Mouse (Mus musculus) neural tube, embryonic 14.5 days (tissue): ENCODE measurements around the gene Sobp. TPM values are rescaled to one million over a fixed set of nuclear protein-coding genes. Genes with fewer than 3 reads are reported as not detected.

Experiments
- ATAC-seq: fragments of 200-750 bp; cut with Nextera tagmentation; 2 replicates; pipeline ENCODE4 v1.8.0; 2017; ENCODE audit warnings: low read depth, mild to moderate bottlenecking, moderate TSS enrichment, moderate library complexity
- H3K27ac ChIP-seq: fragments of 300-500 bp; sonication (generic); 2 replicates; pipeline ENCODE4 v1.5.1; 2014; ENCODE audit warnings: low read depth, mild to moderate bottlenecking, control low read depth, low read length, moderate library complexity, mixed read lengths
- H3K27me3 ChIP-seq: fragments of 300-500 bp; sonication (generic); 2 replicates; pipeline ENCODE4 v1.6.1; 2014; ENCODE audit warnings: low read length; ENCODE audit not compliant: control insufficient read depth, insufficient read depth
- H3K36me3 ChIP-seq: fragments of 300-500 bp; sonication (generic); 2 replicates; pipeline ENCODE4 v1.6.1; 2014; ENCODE audit warnings: low read length, mixed read lengths; ENCODE audit not compliant: control insufficient read depth, insufficient read depth
- H3K4me1 ChIP-seq: fragments of 300-500 bp; sonication (generic); 2 replicates; pipeline ENCODE4 v1.6.1; 2014; ENCODE audit warnings: low read length; ENCODE audit not compliant: control insufficient read depth, insufficient read depth
- H3K4me2 ChIP-seq: fragments of 300-500 bp; sonication (generic); 2 replicates; pipeline ENCODE4 v1.6.1; 2014; ENCODE audit warnings: mild to moderate bottlenecking, low read depth, low read length, control low read depth
- H3K4me3 ChIP-seq: fragments of 300-500 bp; sonication (generic); 2 replicates; pipeline ENCODE4 v1.5.1; 2014; ENCODE audit warnings: low read depth, low read length, control low read depth, mixed read lengths
- H3K9ac ChIP-seq: fragments of 300-500 bp; sonication (generic); replicated peaks from 2 replicates; pipeline ENCODE4 v1.6.1; 2014; ENCODE audit warnings: low read depth, mild to moderate bottlenecking, control low read depth, low read length, mixed read lengths
- H3K9me3 ChIP-seq: fragments of 300-500 bp; sonication (generic); 2 replicates; pipeline ENCODE4 v1.6.1; 2016; ENCODE audit warnings: low read length; ENCODE audit not compliant: control insufficient read depth
- WGBS: fragments of 180-500 bp; shearing (Covaris S2); extraction: QIAGEN DNeasy Blood & Tissue Kit; methylation state at CpG from one replicate; pipeline ENCODE4 v1.1.7; 2014; 5-methylcytosine and 5-hydroxymethylcytosine counted together
- polyA plus RNA-seq: library from polyadenylated mRNA; unstranded; fragments of >200 nt; fragmentation: Nextera tagmentation; extraction: Ambion mirVana; gene quantifications from 2 replicates; pipeline ENCODE4 v1.2.1, GENCODE M21; 2014

The Sobp gene
- polyA plus RNA-seq, result 12.3 and 17.0 TPM in 2 replicates

GRCm38 (mm10) chr10:43174326-43175155, at the start of gene Sobp, which contains the start of gene 9030612E09Rik:
Gene Sobp (minus strand): TSS chr10:43174530.
Gene 9030612E09Rik (plus strand): TSS chr10:43174704.
- no peaks in the 10 kb centered on the region for H3K27me3 ChIP-seq
- H3K9ac ChIP-seq, result peak within 1 kb of the TSS; percentile 83
- peak within 1 kb of the TSS; percentile 84 for H3K4me3 ChIP-seq
- peak; percentile 90 for ATAC-seq
- peak within 1 kb of the TSS; percentile 96 for H3K27ac ChIP-seq
- peaks cover 22% of the 10 kb centered on the region for H3K4me1 ChIP-seq
- peak within 1 kb of the TSS; percentile 96 for H3K4me2 ChIP-seq
- WGBS, result under 1% methylated on average over 60 of the region's 91 CpGs
- H3K9me3 ChIP-seq, result no peaks in the 10 kb centered on the region
- H3K36me3 ChIP-seq, result no peaks in the 10 kb centered on the region

- Histone ChIP-seq H3K4me2 (no peak overlapping the region), H3K36me3 (no peaks in the 10 kb centered on the region), H3K4me1 (peaks cover 8% of the 10 kb centered on the region; the same call in 1 of the 2 replicates), H3K4me3 (no peak overlapping the region), H3K27me3 (no peaks in the 10 kb centered on the region), H3K9ac (no peak overlapping the region), H3K9me3 (no peaks in the 10 kb centered on the region), H3K27ac (no peak overlapping the region)
- no peak for ATAC-seq
- 95% methylated on average over 2 of the region's 2 CpGs for WGBS
Measured at GRCm38 (mm10) chr10:43223391-43223790, 49.1 kb upstream of the Sobp start.

- Histone ChIP-seq H3K4me2 (peak overlapping the region; percentile 84), H3K27ac (peak overlapping the region; percentile 94), H3K27me3 (no peaks in the 10 kb centered on the region), H3K4me3 (peak overlapping the region; percentile 91), H3K36me3 (no peaks in the 10 kb centered on the region), H3K4me1 (peaks cover 8% of the 10 kb centered on the region; the same call in 1 of the 2 replicates), H3K9ac (peak overlapping the region; percentile 92), H3K9me3 (no peaks in the 10 kb centered on the region)
- under 1% methylated on average over 25 of the region's 25 CpGs for WGBS
- peak; percentile 69 for ATAC-seq
Measured at GRCm38 (mm10) chr10:43221659-43222058, 47.3 kb upstream of the Sobp start.

- no peaks in the 10 kb centered on the region for H3K9me3 ChIP-seq
- peak within 1 kb of the TSS; percentile 84 for H3K4me2 ChIP-seq
- H3K4me3 ChIP-seq, result peak within 1 kb of the TSS; percentile 91
- WGBS, result under 1% methylated on average over 50 of the region's 50 CpGs
- peak; percentile 98 for ATAC-seq
- H3K27me3 ChIP-seq, result no peaks in the 10 kb centered on the region
- peak within 1 kb of the TSS; percentile 92 for H3K9ac ChIP-seq
- H3K27ac ChIP-seq, result peak within 1 kb of the TSS; percentile 94
- H3K36me3 ChIP-seq, result no peaks in the 10 kb centered on the region
- peaks cover 8% of the 10 kb centered on the region; the same call in 1 of the 2 replicates for H3K4me1 ChIP-seq
Measured at GRCm38 (mm10) chr10:43220910-43221625, 46.7 kb upstream of the Sobp start, which contains the start of gene Pdss2. Gene Pdss2 (plus strand): TSS chr10:43221486.

- Histone ChIP-seq H3K9ac (peak overlapping the region; percentile 92), H3K4me1 (peaks cover 8% of the 10 kb centered on the region; the same call in 1 of the 2 replicates), H3K4me2 (peak overlapping the region; percentile 62), H3K36me3 (no peaks in the 10 kb centered on the region), H3K27me3 (no peaks in the 10 kb centered on the region), H3K27ac (peak overlapping the region; percentile 94), H3K9me3 (no peaks in the 10 kb centered on the region), H3K4me3 (peak overlapping the region; percentile 91)
- WGBS, result 18% methylated on average over 7 of the region's 7 CpGs
- ATAC-seq, result no peak
Measured at GRCm38 (mm10) chr10:43220479-43220878, 46.1 kb upstream of the Sobp start.

- Histone ChIP-seq H3K4me2 (no peak overlapping the region), H3K27ac (no peak overlapping the region), H3K4me1 (peaks cover 8% of the 10 kb centered on the region; the same call in 1 of the 2 replicates), H3K9ac (no peak overlapping the region), H3K4me3 (no peak overlapping the region), H3K36me3 (no peaks in the 10 kb centered on the region), H3K9me3 (no peaks in the 10 kb centered on the region), H3K27me3 (no peaks in the 10 kb centered on the region)
- WGBS, result 94% methylated on average over 13 of the region's 13 CpGs
- no peak for ATAC-seq
Measured at GRCm38 (mm10) chr10:43217361-43217900, 43.1 kb upstream of the Sobp start.

GRCm38 (mm10) chr10:43211866-43212265, 37.5 kb upstream of the Sobp start:
- Histone ChIP-seq H3K4me3 (no peak overlapping the region), H3K27me3 (no peaks in the 10 kb centered on the region), H3K9ac (no peak overlapping the region), H3K9me3 (no peaks in the 10 kb centered on the region), H3K27ac (no peak overlapping the region), H3K4me1 (no peaks in the 10 kb centered on the region), H3K36me3 (no peaks in the 10 kb centered on the region), H3K4me2 (no peak overlapping the region)
- 28% methylated on average over 6 of the region's 6 CpGs for WGBS
- no peak for ATAC-seq

GRCm38 (mm10) chr10:43203865-43204264, 29.5 kb upstream of the Sobp start:
- ATAC-seq, result no peak
- Histone ChIP-seq H3K4me1 (no peaks in the 10 kb centered on the region), H3K4me3 (no peak overlapping the region), H3K9ac (no peak overlapping the region), H3K36me3 (no peaks in the 10 kb centered on the region), H3K27ac (no peak overlapping the region), H3K27me3 (no peaks in the 10 kb centered on the region), H3K4me2 (no peak overlapping the region), H3K9me3 (no peaks in the 10 kb centered on the region)
- 82% methylated on average over 3 of the region's 3 CpGs for WGBS
